Mouse (Mus musculus) olfactory bulb, adult 2 months (tissue): ENCODE measurements around the gene Gm38392.

Experiments used
- CTCF ChIP-seq: fragments of 200-500 bp; IDR thresholded peaks from 2 replicates; pipeline ENCODE4 v1.5.1; 2012; ENCODE audit warnings: low read depth, mild to moderate bottlenecking, low read length, moderate library complexity; ENCODE audit not compliant: insufficient read depth
- POLR2A ChIP-seq: fragments of 200-500 bp; IDR thresholded peaks from 2 replicates; pipeline ENCODE4 v1.6.1; 2012; ENCODE audit warnings: mild to moderate bottlenecking, low read depth, low read length, moderate library complexity; ENCODE audit not compliant: insufficient read depth

DNA sequence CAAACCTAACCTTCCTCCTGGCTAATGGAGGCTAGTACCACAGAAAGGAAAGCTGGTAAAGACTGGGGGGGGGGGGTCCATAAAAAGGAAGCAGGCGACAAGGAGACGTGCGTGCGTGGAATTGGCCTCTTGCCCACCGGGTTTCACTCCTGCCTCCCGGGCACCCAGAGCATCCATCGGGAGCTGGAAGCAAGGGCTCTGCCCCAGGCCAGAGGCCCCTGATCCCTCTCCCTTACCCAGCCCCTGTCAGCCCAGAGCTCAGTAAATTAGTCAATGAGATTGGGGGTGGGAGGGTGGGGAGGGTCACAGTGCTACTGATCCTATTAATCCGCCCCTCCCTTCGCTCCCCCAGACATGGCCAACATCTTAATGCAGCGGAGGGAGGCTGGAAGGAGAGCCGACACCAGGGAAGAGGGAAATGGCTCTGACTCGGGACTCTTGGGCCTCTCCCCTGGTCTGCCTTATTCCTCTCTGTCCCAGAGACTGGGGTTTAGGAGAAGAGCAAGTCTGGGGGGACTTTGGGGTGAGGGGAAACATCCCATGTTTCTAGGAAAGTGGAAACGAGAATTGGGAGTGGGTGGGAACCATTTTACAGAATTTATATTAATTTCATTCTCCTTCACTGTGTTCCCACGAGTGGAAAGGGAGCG lies 79.4 kb downstream of the Gm38392 start:
- TF ChIP-seq POLR2A (no peak), CTCF (no peak)
